Mouse (Mus musculus) limb, embryonic 10.5 days (tissue): ENCODE data around the gene Mgat2. TPM values are rescaled to one million over a fixed set of nuclear protein-coding genes. Genes with fewer than 3 reads are reported as not detected.
"Not testable (repeated sequence)": the region's sequence is repeated elsewhere in the genome, so short reads cannot be mapped to it uniquely, and the experiment has no call there.

Experiments used
- DNase-seq: peaks from one replicate; pipeline ENCODE4 v3.0.0-alpha.2; 2017; ENCODE audit warnings: low spot score
- H3K27ac ChIP-seq: fragments of 300-500 bp; sonication (generic); 2 replicates; pipeline ENCODE4 v1.5.1; 2016; ENCODE audit warnings: mild to moderate bottlenecking
- H3K27me3 ChIP-seq: fragments of 300-500 bp; sonication (generic); 2 replicates; pipeline ENCODE4 v1.6.1; 2016; ENCODE audit warnings: low read depth, mild to moderate bottlenecking; ENCODE audit not compliant: poor library complexity, severe bottlenecking
- H3K36me3 ChIP-seq: fragments of 300-500 bp; sonication (generic); 2 replicates; pipeline ENCODE4 v1.6.1; 2016; ENCODE audit warnings: mild to moderate bottlenecking, moderate library complexity
- H3K4me1 ChIP-seq: fragments of 300-500 bp; sonication (generic); 2 replicates; pipeline ENCODE4 v1.6.1; 2016
- H3K4me3 ChIP-seq: fragments of 300-500 bp; sonication (generic); 2 replicates; pipeline ENCODE4 v1.5.1; 2016; ENCODE audit warnings: mild to moderate bottlenecking, moderate library complexity
- H3K9me3 ChIP-seq: fragments of 300-500 bp; sonication (generic); replicated peaks from 2 replicates; pipeline ENCODE4 v1.6.1; 2016; ENCODE audit warnings: mild to moderate bottlenecking
- WGBS: fragments of 180-500 bp; shearing (Covaris S2); methylation state at CpG from one replicate; pipeline ENCODE4 v1.1.7; 2016; 5-methylcytosine and 5-hydroxymethylcytosine counted together
- polyA plus RNA-seq: library from polyadenylated mRNA; unstranded; fragments of >200 nt; fragmentation: Nextera tagmentation; extraction: Ambion mirVana; gene quantifications from 2 replicates; pipeline ENCODE4 v1.2.1, GENCODE M21; 2016

Mgat2 gene
- polyA plus RNA-seq, 1 experiment from 2014 or later: 35.4 TPM

- not testable (repeated sequence) for H3K27me3 ChIP-seq, H3K4me3 ChIP-seq, H3K9me3 ChIP-seq, DNase-seq, H3K36me3 ChIP-seq, H3K27ac ChIP-seq, H3K4me1 ChIP-seq
- WGBS: 89% methylated on average over 4 of the region's 4 CpGs
These were observed 20.4 kb upstream of the Mgat2 start for GRCm38 (mm10) chr12:69163586-69163985.

- H3K9me3 ChIP-seq: no peaks in the 10 kb centered on the region
- 58% methylated on average over 3 of the region's 3 CpGs for WGBS
- H3K4me1 ChIP-seq: peaks cover 7% of the 10 kb centered on the region
- H3K27ac ChIP-seq: no peak overlapping the region
- H3K27me3 ChIP-seq: no peaks in the 10 kb centered on the region
- no peak overlapping the region for H3K4me3 ChIP-seq
- no peak for DNase-seq
- H3K36me3 ChIP-seq: no peaks in the 10 kb centered on the region
These were observed 19.1 kb upstream of the Mgat2 start for GRCm38 (mm10) chr12:69164904-69165303.

- H3K4me3 ChIP-seq, H3K36me3 ChIP-seq, H3K9me3 ChIP-seq, H3K4me1 ChIP-seq, H3K27me3 ChIP-seq, H3K27ac ChIP-seq, DNase-seq: not testable (repeated sequence)
- 72% methylated on average over 8 of the region's 8 CpGs for WGBS
These were observed 16.9 kb upstream of the Mgat2 start for GRCm38 (mm10) chr12:69166861-69167581.

- peaks cover 9% of the 10 kb centered on the region for H3K4me1 ChIP-seq
- DNase-seq: no peak
- 9% methylated on average over 18 of the region's 18 CpGs for WGBS
- no peaks in the 10 kb centered on the region for H3K27me3 ChIP-seq
- H3K9me3 ChIP-seq: no peaks in the 10 kb centered on the region
- H3K4me3 ChIP-seq: peak overlapping the region; percentile 94
- peak overlapping the region; percentile 98 for H3K27ac ChIP-seq
- peaks cover 11% of the 10 kb centered on the region for H3K36me3 ChIP-seq
These were observed 16.1 kb upstream of the Mgat2 start for GRCm38 (mm10) chr12:69167656-69168460.

- peak; percentile 89 for DNase-seq
- Histone ChIP-seq H3K9me3 (no peaks in the 10 kb centered on the region), H3K4me3 (peak within 1 kb of the TSS; percentile 94), H3K4me1 (peaks cover 9% of the 10 kb centered on the region), H3K27ac (peak within 1 kb of the TSS; percentile 98), H3K27me3 (no peaks in the 10 kb centered on the region), H3K36me3 (peaks cover 18% of the 10 kb centered on the region)
- under 1% methylated on average over 40 of the region's 40 CpGs for WGBS
These were observed 15.4 kb upstream of the Mgat2 start, which contains the start of gene Lrr1 for GRCm38 (mm10) chr12:69168461-69169106. Gene Lrr1, plus strand, starts transcription at chr12:69168814.

GRCm38 (mm10) chr12:69171307-69171706, 12.7 kb upstream of the Mgat2 start:
- no peaks in the 10 kb centered on the region for H3K27me3 ChIP-seq
- no peak overlapping the region for H3K4me3 ChIP-seq
- no peaks in the 10 kb centered on the region for H3K9me3 ChIP-seq
- WGBS: 94% methylated on average over 2 of the region's 2 CpGs
- peaks cover 45% of the 10 kb centered on the region for H3K36me3 ChIP-seq
- DNase-seq: no peak
- H3K4me1 ChIP-seq: peaks cover 9% of the 10 kb centered on the region
- H3K27ac ChIP-seq: no peak overlapping the region

- Histone ChIP-seq H3K27me3 (no peaks in the 10 kb centered on the region), H3K9me3 (no peaks in the 10 kb centered on the region), H3K4me3 (no peak overlapping the region), H3K4me1 (no peaks in the 10 kb centered on the region), H3K36me3 (peaks cover 80% of the 10 kb centered on the region), H3K27ac (no peak overlapping the region)
- 97% methylated on average over 3 of the region's 3 CpGs for WGBS
- peak; percentile 17 for DNase-seq
These were observed 8.0 kb upstream of the Mgat2 start for GRCm38 (mm10) chr12:69175975-69176374.

- H3K27ac ChIP-seq: no peak overlapping the region
- H3K36me3 ChIP-seq: peaks cover 87% of the 10 kb centered on the region
- no peaks in the 10 kb centered on the region for H3K4me1 ChIP-seq
- no peaks in the 10 kb centered on the region for H3K9me3 ChIP-seq
- 87% methylated on average over 3 of the region's 3 CpGs for WGBS
- no peaks in the 10 kb centered on the region for H3K27me3 ChIP-seq
- peak; percentile 20 for DNase-seq
- H3K4me3 ChIP-seq: no peak overlapping the region
These were observed 6.4 kb upstream of the Mgat2 start for GRCm38 (mm10) chr12:69177526-69177925.

- peak; percentile 25 for DNase-seq
- no peak overlapping the region for H3K4me3 ChIP-seq
- H3K36me3 ChIP-seq: peaks cover 70% of the 10 kb centered on the region
- no peaks in the 10 kb centered on the region for H3K27me3 ChIP-seq
- 79% methylated on average over 12 of the region's 12 CpGs for WGBS
- no peaks in the 10 kb centered on the region for H3K9me3 ChIP-seq
- no peak overlapping the region for H3K27ac ChIP-seq
- no peaks in the 10 kb centered on the region for H3K4me1 ChIP-seq
These were observed 4.6 kb upstream of the Mgat2 start for GRCm38 (mm10) chr12:69179371-69179770.

- no peak overlapping the region for H3K27ac ChIP-seq
- H3K9me3 ChIP-seq: no peaks in the 10 kb centered on the region
- no peak overlapping the region for H3K4me3 ChIP-seq
- DNase-seq: no peak
- 90% methylated on average over 4 of the region's 4 CpGs for WGBS
- no peaks in the 10 kb centered on the region for H3K27me3 ChIP-seq
- H3K4me1 ChIP-seq: peaks cover 13% of the 10 kb centered on the region
- peaks cover 53% of the 10 kb centered on the region for H3K36me3 ChIP-seq
These were observed 2.2 kb upstream of the Mgat2 start for GRCm38 (mm10) chr12:69181800-69182199.

- peak overlapping the region; percentile 87 for H3K4me3 ChIP-seq
- peak; percentile 76 for DNase-seq
- H3K27me3 ChIP-seq: no peaks in the 10 kb centered on the region
- 4% methylated on average over 78 of the region's 86 CpGs for WGBS
- H3K4me1 ChIP-seq: peaks cover 16% of the 10 kb centered on the region
- H3K27ac ChIP-seq: peak overlapping the region; percentile 96
- H3K36me3 ChIP-seq: peaks cover 44% of the 10 kb centered on the region
- no peaks in the 10 kb centered on the region for H3K9me3 ChIP-seq
These were observed 662 bp downstream of the Mgat2 start for GRCm38 (mm10) chr12:69184342-69185295.

GRCm38 (mm10) chr12:69185371-69185770, 1.4 kb downstream of the Mgat2 start:
- WGBS: 84% methylated on average over 7 of the region's 7 CpGs
- peak overlapping the region; percentile 96 for H3K27ac ChIP-seq
- H3K4me3 ChIP-seq: peak overlapping the region; percentile 87

More at GRCm38 (mm10) chr12:69185371-69185770, 1.4 kb downstream of the Mgat2 start:
- Histone ChIP-seq H3K4me1 (peaks cover 16% of the 10 kb centered on the region), H3K27me3 (no peaks in the 10 kb centered on the region), H3K36me3 (peaks cover 48% of the 10 kb centered on the region), H3K9me3 (no peaks in the 10 kb centered on the region)
- peak; percentile 25 for DNase-seq
